ENCODE assay signal across 13 mouse cellular contexts in the genomic region with DNA sequence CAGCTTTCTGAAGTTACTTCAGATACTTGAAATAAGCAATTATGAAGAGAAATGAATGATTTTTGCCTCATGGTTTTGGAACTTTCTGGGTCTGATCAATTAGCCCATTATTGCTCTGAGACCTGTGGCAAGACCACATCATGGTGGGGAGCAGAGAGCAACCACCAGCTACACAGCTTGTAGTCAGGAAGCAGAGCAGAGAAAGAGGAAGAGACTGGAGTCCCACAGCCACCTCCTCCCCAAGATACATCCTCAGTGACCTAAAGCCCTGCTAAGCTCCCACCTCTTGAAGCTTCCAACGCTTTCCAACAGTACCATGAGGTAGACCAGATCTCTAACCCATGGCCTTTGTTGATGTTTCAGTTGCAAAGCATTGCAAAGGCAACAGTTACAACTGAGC.
"Had no signal": no experiment of that assay in that cellular context is flagged by ENCODE, and none has a peak within 500 bp of the region (broad histone marks: within the 10 kb centered on the region; RNA-seq: fewer than 3 reads in every experiment).

No protein-coding gene starts in this region.

- DNase-seq: kidney, adult 18-20 months; kidney, postnatal 25 days; left cerebral cortex, postnatal 4 days; lung, adult 18-20 months; midbrain, embryonic 14.5 days; right cerebral cortex, postnatal 14 days; thymus, adult 2 months; thymus, postnatal 25 days had no signal

- H3K36me3 ChIP-seq: intestine, embryonic 15.5 days; limb, embryonic 13.5 days; midbrain, embryonic 10.5 days; neural tube, embryonic 13.5 days; stomach, embryonic 15.5 days had no signal

- H3K9ac ChIP-seq: intestine, embryonic 15.5 days; limb, embryonic 13.5 days; neural tube, embryonic 13.5 days; stomach, embryonic 15.5 days had no signal

- H3K4me2 ChIP-seq: intestine, embryonic 15.5 days; limb, embryonic 13.5 days; neural tube, embryonic 13.5 days; stomach, embryonic 15.5 days had no signal

- H3K27ac ChIP-seq: intestine, embryonic 15.5 days; limb, embryonic 13.5 days; midbrain, embryonic 10.5 days; neural tube, embryonic 13.5 days; stomach, embryonic 15.5 days had no signal

- H3K4me3 ChIP-seq: intestine, embryonic 15.5 days; limb, embryonic 13.5 days; midbrain, embryonic 10.5 days; neural tube, embryonic 13.5 days; stomach, embryonic 15.5 days had no signal

- H3K9me3 ChIP-seq: intestine, embryonic 15.5 days; limb, embryonic 13.5 days; midbrain, embryonic 10.5 days; neural tube, embryonic 13.5 days; stomach, embryonic 15.5 days had no signal

- H3K4me1 ChIP-seq: intestine, embryonic 15.5 days; neural tube, embryonic 13.5 days; stomach, embryonic 15.5 days had no signal

- H3K27me3 ChIP-seq: intestine, embryonic 15.5 days; limb, embryonic 13.5 days; neural tube, embryonic 13.5 days; stomach, embryonic 15.5 days had no signal

- ATAC-seq: intestine, embryonic 15.5 days had no signal
